Mouse (Mus musculus) forebrain, embryonic 14.5 days (tissue): Measurements from ENCODE around the gene Hspb2. TPM values are rescaled to one million over a fixed set of nuclear protein-coding genes. Genes with fewer than 3 reads are reported as not detected.

Experiments used
- ATAC-seq: fragments of 200-750 bp; cut with Nextera tagmentation; 2 replicates; pipeline ENCODE4 v1.8.0; 2017; ENCODE audit warnings: mild to moderate bottlenecking, moderate library complexity
- DNase-seq: peaks from one replicate; pipeline ENCODE4 v3.0.0-alpha.2; 2015; ENCODE audit warnings: low spot score
- H3K27ac ChIP-seq: fragments of 300-500 bp; sonication (generic); 2 replicates; pipeline ENCODE4 v1.5.1; 2014; ENCODE audit warnings: low read depth, mild to moderate bottlenecking, control low read depth, low read length, moderate library complexity
- H3K27me3 ChIP-seq: fragments of 300-500 bp; sonication (generic); replicated peaks from 2 replicates; pipeline ENCODE4 v1.6.1; 2014; ENCODE audit warnings: low read length, control low read depth, mixed read lengths; ENCODE audit not compliant: control insufficient read depth, insufficient read depth
- H3K36me3 ChIP-seq: fragments of 300-500 bp; sonication (generic); 2 replicates; pipeline ENCODE4 v1.6.1; 2014; ENCODE audit warnings: low read length, control low read depth; ENCODE audit not compliant: control insufficient read depth, insufficient read depth
- H3K4me1 ChIP-seq: fragments of 300-500 bp; sonication (generic); 2 replicates; pipeline ENCODE4 v1.6.1; 2014; ENCODE audit warnings: antibody characterized with exemption, low read length, control low read depth; ENCODE audit not compliant: control insufficient read depth, insufficient read depth
- H3K4me2 ChIP-seq: fragments of 300-500 bp; sonication (generic); 2 replicates; pipeline ENCODE4 v1.6.1; 2014; ENCODE audit warnings: mild to moderate bottlenecking, control low read depth, low read length
- H3K4me3 ChIP-seq: fragments of 300-500 bp; sonication (generic); 2 replicates; pipeline ENCODE4 v1.5.1; 2014; ENCODE audit warnings: low read depth, low read length, control low read depth
- H3K9ac ChIP-seq: fragments of 300-500 bp; sonication (generic); 2 replicates; pipeline ENCODE4 v1.6.1; 2014; ENCODE audit warnings: mild to moderate bottlenecking, low read length, control low read depth, moderate library complexity
- H3K9me3 ChIP-seq: fragments of 300-500 bp; sonication (generic); replicated peaks from 2 replicates; pipeline ENCODE4 v1.6.1; 2016; ENCODE audit warnings: low read length, control low read depth, mixed read lengths; ENCODE audit not compliant: control insufficient read depth
- WGBS: fragments of 180-500 bp; shearing (Covaris S2); extraction: QIAGEN DNeasy Blood & Tissue Kit; methylation state at CpG from one replicate; pipeline ENCODE4 v1.1.7; 2014; 5-methylcytosine and 5-hydroxymethylcytosine counted together
- polyA plus RNA-seq: library from polyadenylated mRNA; unstranded; fragments of >200 nt; fragmentation: Nextera tagmentation; extraction: Ambion mirVana; gene quantifications from 2 replicates; pipeline ENCODE4 v1.2.1, GENCODE M21; 2014

Hspb2 gene
- polyA plus RNA-seq, result 0.70 TPM in 1 of 2 replicates, not detected in the other

DNA sequence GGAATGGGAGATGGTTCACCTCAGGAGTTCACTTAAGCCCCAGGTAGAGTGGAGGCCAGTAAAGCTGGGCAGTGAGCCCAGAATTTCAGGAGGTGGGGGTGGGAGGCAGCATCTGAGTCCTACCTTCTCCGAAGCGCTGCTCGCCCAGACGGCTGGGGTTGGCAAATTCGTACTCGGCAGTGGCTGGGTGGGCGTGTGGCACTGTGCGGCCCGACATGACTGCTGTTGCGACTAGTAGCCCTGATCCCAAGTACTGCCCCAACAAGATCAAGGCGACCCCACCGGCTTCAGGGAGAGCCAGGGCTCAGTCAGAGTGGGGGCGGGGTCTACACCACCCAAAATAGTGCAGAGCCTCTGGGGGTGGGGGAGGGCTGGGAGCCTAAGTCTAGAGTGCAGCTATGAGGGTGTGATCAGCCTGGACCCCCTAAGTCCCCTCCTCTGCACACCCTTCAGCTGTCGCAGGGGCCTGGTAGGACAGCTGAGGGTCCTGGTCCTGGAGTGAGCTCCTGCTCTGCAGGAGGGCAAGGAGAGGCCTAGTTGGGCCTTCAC, at the start of gene Hspb2:
Gene Hspb2, minus strand, starts transcription at position 301 of the 549 bp plus-strand sequence.
- 60% methylated on average over 14 of the region's 14 CpGs for WGBS

DNA sequence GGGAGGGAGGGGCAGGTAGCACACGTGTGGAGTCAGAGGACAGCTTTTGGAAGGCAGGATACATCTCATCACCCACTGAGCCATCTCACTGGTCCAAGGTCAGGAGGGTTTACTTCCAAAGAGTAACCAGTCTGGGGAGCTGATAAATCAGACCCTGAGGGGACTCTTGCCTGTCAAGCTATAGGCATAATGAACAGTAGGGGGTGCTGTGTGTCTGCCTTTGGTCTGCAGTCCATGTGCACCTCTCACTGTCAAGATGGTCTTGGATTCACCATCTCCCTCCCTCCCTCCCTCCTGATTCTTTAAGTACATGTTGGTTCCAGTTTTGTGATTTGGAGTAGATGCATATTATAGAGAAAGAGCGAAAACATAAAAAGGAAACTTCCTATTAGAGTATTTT, 48.8 kb upstream of the Hspb2 start:
- Histone ChIP-seq H3K27ac (no peak overlapping the region), H3K4me1 (no peaks in the 10 kb centered on the region), H3K4me2 (no peak overlapping the region), H3K4me3 (no peak overlapping the region), H3K9ac (no peak overlapping the region), H3K27me3 (no peaks in the 10 kb centered on the region), H3K9me3 (no peaks in the 10 kb centered on the region), H3K36me3 (peaks cover 58% of the 10 kb centered on the region)
- WGBS, result 68% methylated on average over 2 of the region's 2 CpGs
- DNase-seq (peak; percentile 65), ATAC-seq (no peak)

More for the DNA sequence above, at the start of gene Hspb2:
- H3K36me3 ChIP-seq, result no peaks in the 10 kb centered on the region
- ATAC-seq, result no peak
- DNase-seq, result no peak
- no peaks in the 10 kb centered on the region for H3K27me3 ChIP-seq
- no peak within 1 kb of the TSS for H3K27ac ChIP-seq
- H3K4me2 ChIP-seq, result no peak within 1 kb of the TSS
- no peaks in the 10 kb centered on the region; the same call in 1 of the 2 replicates for H3K4me1 ChIP-seq
- no peaks in the 10 kb centered on the region for H3K9me3 ChIP-seq
- no peak within 1 kb of the TSS for H3K4me3 ChIP-seq
- H3K9ac ChIP-seq, result no peak within 1 kb of the TSS

DNA sequence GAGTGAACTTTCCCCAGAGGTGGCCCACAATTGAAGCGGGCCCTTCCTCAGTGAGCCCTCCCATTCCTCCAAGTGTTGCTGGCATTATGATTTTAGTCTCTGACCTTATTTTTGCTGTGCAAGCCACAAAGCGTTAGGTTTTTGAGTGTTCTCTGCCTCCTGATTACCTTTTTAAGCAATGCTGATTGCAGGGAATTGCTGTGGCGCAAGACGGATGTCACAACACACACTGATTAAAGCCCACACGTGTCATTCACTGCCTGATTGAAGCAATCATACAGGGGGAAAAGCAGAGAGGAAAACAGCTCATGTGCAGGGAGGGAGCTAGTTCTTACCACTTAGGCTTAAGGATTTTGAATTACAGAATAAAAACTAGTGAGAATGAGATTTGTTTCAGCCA, 46.2 kb upstream of the Hspb2 start:
- ATAC-seq, result no peak
- H3K4me3 ChIP-seq, result no peak overlapping the region
- WGBS, result 69% methylated on average over 5 of the region's 5 CpGs

DNA sequence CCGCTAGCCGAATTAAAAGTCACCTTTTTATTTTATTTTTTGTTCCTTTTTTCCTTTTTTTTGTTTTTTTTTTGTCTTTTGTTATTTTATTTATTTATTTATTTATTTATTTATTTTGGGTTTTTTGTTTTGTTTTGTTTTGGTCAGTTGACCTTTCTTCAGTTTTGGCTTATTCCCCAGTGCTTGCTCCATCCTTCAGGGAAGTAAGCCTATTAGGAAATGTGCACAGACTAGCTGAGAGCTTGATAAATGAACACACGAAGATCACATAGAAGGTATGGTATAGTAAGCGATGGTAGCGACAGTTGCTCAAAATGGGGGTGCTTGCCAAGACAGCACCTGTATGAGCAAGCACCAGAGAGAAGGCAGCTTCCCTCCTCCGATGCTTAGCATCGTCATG, 45.5 kb upstream of the Hspb2 start:
- H3K27me3 ChIP-seq, result no peaks in the 10 kb centered on the region
- H3K4me1 ChIP-seq, result no peaks in the 10 kb centered on the region
- no peak overlapping the region for H3K27ac ChIP-seq

More for the DNA sequence above, 46.2 kb upstream of the Hspb2 start:
- Histone ChIP-seq H3K9me3 (no peaks in the 10 kb centered on the region), H3K9ac (no peak overlapping the region), H3K27ac (no peak overlapping the region), H3K4me1 (no peaks in the 10 kb centered on the region), H3K27me3 (no peaks in the 10 kb centered on the region), H3K36me3 (peaks cover 55% of the 10 kb centered on the region), H3K4me2 (no peak overlapping the region)
- peak; percentile 16 for DNase-seq

DNA sequence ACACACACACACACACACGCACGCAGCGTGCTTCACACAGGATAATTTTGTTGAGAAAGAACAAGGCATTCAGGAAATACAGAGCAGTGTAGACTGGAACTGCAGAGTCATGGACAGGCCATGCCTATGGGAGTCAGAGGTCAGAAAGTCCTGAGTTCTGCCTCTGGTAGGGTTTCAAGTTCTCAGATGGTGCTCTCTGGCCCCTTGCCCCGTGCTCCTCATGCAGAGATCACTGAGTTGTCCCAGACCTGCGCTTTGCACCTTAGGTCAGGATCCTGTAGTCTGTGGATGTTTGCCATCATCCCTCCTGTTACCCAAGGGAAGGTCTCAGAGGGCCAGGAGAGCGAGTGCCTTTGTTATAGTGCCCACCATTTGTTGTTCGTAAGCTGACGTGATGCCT, 44.6 kb upstream of the Hspb2 start:
- Histone ChIP-seq H3K9ac (no peak overlapping the region), H3K9me3 (no peaks in the 10 kb centered on the region), H3K4me3 (no peak overlapping the region), H3K36me3 (peaks cover 53% of the 10 kb centered on the region), H3K27me3 (no peaks in the 10 kb centered on the region), H3K4me1 (no peaks in the 10 kb centered on the region), H3K27ac (no peak overlapping the region), H3K4me2 (no peak overlapping the region)
- DNase-seq (no peak), ATAC-seq (no peak)
- 88% methylated on average over 8 of the region's 8 CpGs for WGBS

More for the DNA sequence above, 45.5 kb upstream of the Hspb2 start:
- WGBS, result 95% methylated on average over 7 of the region's 7 CpGs
- no peak overlapping the region for H3K4me3 ChIP-seq
- H3K36me3 ChIP-seq, result peaks cover 53% of the 10 kb centered on the region
- H3K9me3 ChIP-seq, result no peaks in the 10 kb centered on the region
- ATAC-seq (no peak), DNase-seq (no peak)
- no peak overlapping the region for H3K4me2 ChIP-seq
- no peak overlapping the region for H3K9ac ChIP-seq

DNA sequence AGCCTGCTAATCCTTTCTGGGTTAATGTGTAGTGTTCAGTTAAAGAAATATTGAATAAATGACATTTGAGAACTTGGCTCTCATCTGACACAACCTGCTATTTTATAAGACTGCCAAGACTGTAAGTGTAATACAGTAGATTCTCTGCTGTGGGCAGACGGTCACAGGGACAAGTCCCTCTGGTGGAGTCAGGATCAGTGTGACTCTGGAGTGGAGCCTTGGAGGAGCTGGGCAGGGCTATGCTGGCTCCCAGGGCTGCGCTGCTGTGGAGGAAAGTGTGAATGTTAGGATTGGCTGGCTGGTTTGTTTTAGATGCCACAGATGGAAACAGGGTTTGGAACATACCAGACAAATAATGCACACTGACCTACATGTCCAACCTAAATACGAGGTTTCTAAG, 43.1 kb upstream of the Hspb2 start:
- 92% methylated on average over 3 of the region's 3 CpGs for WGBS
- ATAC-seq (no peak), DNase-seq (no peak)
- H3K27ac ChIP-seq, result no peak overlapping the region
- H3K27me3 ChIP-seq, result no peaks in the 10 kb centered on the region
- H3K4me1 ChIP-seq, result no peaks in the 10 kb centered on the region
- H3K4me3 ChIP-seq, result no peak overlapping the region
- H3K4me2 ChIP-seq, result no peak overlapping the region
- peaks cover 64% of the 10 kb centered on the region for H3K36me3 ChIP-seq
- H3K9me3 ChIP-seq, result no peaks in the 10 kb centered on the region
- H3K9ac ChIP-seq, result no peak overlapping the region

DNA sequence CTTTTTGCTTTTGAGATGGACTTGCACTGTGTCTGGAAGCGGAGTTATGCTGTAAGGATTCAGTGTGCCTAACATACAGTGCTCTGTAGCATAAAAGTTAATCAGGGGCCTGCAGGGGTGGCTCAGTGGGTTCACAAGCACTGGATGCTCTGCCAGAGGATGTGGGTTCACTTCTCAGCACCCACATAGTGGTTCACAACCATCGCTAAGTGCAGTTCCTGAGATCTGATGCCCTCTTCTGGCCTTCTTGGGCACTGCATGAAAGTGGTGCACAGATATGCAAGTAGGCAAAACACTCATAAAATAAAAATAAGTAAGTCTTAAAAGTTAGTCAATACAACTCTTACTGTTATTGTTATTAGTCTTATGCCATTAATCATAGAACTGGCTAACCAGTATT, 30.0 kb upstream of the Hspb2 start:
- Histone ChIP-seq H3K9ac (no peak overlapping the region), H3K36me3 (peaks cover 78% of the 10 kb centered on the region)
- peak; percentile 43 for DNase-seq

DNA sequence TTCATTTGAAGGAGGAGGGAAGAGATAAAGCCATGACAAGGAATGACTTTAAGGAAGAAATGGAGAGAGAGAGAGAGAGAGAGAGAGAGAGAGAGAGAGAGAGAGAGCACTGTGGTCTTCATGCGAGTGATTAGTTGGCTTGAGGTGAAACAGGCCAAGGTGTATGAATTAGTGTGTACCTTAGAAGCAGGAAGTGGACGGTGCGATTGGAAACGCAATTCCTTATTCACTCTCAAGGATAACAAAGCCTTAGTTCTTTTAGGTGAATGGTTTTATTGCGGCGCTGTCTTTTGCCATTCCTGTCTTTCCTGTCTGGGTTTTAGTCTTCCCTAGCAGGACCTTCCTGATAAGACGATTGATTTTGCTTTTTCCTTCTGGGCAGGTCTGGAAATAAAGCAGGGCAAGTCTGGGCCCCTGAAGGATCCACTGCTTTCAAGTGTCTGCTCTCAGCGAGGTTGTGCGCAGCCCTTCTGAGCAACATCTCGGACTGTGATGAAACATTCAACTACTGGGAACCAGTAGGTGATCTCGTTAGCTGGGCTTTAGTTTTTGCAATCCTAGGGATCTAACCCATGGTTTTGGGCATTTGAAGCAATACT, 24.1 kb upstream of the Hspb2 start:
- Histone ChIP-seq H3K36me3 (peaks cover 30% of the 10 kb centered on the region), H3K9ac (peak overlapping the region; percentile 93), H3K9me3 (no peaks in the 10 kb centered on the region), H3K27ac (no peak overlapping the region), H3K27me3 (no peaks in the 10 kb centered on the region), H3K4me3 (peak overlapping the region; percentile 83), H3K4me1 (peaks cover 12% of the 10 kb centered on the region; the same call in 1 of the 2 replicates), H3K4me2 (peak overlapping the region; percentile 81)
- WGBS, result 63% methylated on average over 11 of the region's 11 CpGs
- DNase-seq (no peak), ATAC-seq (no peak)

More for the DNA sequence above, 30.0 kb upstream of the Hspb2 start:
- Histone ChIP-seq H3K4me2 (no peak overlapping the region), H3K9me3 (no peaks in the 10 kb centered on the region), H3K4me3 (no peak overlapping the region), H3K27ac (no peak overlapping the region), H3K4me1 (no peaks in the 10 kb centered on the region), H3K27me3 (no peaks in the 10 kb centered on the region)
- ATAC-seq, result no peak
- 66% methylated on average over 2 of the region's 2 CpGs for WGBS

DNA sequence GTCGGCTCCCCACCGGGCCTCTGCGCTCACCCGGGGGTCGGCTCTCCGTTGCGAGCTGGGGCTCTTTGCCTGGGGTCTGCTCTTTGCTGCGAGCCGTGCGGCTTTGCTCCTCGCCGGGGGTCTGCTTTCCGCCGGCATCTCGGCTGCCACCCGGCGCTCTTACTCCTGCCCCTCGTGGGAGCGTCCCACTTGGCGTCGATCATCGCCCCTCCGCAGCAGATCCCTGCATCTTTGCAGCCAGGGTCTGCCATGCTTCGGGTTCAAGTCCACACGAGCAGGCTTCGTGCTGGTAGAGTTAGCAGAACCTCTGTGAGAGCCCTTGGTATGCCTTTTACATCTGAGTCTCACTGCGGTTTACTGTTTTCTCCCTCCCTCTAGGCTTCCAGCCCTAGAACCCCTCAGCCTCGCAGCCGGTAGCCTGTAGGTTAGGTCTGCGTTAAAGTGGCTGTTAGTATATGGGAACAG, 23.5 kb upstream of the Hspb2 start:
- Histone ChIP-seq H3K36me3 (peaks cover 26% of the 10 kb centered on the region), H3K4me3 (peak overlapping the region; percentile 83), H3K4me2 (peak overlapping the region; percentile 81), H3K27ac (peak overlapping the region; percentile 85), H3K9ac (peak overlapping the region; percentile 93), H3K27me3 (no peaks in the 10 kb centered on the region), H3K4me1 (peaks cover 12% of the 10 kb centered on the region; the same call in 1 of the 2 replicates), H3K9me3 (no peaks in the 10 kb centered on the region)
- WGBS, result under 1% methylated on average over 26 of the region's 30 CpGs
- DNase-seq (peak; percentile 41), ATAC-seq (peak; percentile 79)
